Mouse (Mus musculus): ENCODE data around the gene Ntsr2. TPM values are rescaled to one million over a fixed set of nuclear protein-coding genes. Genes with fewer than 3 reads are reported as not detected.
A peak's percentile ranks its signal among the peaks of the same experiment; 100 is the strongest.

Gene Ntsr2
- polyA plus RNA-seq, 1 experiment from 2014 or later = 0.22 TPM

DNA sequence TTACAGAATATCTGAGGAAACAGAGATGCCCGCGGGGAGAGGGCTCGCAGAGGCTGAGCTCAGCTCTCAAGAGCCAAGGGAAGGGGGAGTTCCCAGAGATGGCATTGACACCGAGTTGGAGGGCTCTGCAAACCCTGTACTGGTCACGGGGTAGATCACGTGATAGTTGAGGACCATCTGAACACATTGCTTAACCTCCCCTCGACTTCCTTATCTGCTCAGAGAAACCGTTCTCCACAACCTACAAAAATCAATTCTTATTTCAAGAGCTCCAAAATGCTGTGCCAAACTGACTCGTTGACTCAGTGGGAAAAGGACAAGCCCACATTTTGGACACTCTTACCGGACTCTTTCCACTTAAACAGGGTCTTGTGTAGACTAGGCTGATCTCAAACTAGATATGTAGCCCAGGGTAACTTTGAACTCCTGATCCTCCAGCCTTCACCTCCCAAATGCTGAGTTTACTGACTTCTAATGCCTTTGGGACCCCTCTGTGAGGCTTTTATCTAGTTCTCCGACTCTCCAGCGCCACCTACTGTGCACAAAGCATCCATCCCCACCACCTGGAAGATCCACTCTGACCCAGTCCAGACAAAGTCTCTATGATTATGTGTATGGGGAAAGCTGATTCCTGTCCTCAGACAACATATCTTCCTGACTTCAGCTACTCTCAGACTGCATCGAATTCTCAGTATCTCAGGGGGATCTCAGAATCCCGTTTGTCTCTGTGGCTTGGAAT is 18.9 kb upstream of the Ntsr2 start:
- peak; percentile 61 for ATAC-seq
- WGBS = 60% methylated on average over 14 of the region's 14 CpGs
- Histone ChIP-seq H3K4me3 (replicated peaks) (no peak overlapping the region), H3K27me3 (no peaks in the 10 kb centered on the region), H3K9ac (replicated peaks) (no peak overlapping the region), H3K4me1 (replicated peaks) (no peaks in the 10 kb centered on the region), H3K9me3 (no peaks in the 10 kb centered on the region), H3K27ac (no peak overlapping the region), H3K36me3 (no peaks in the 10 kb centered on the region), H3K4me2 (replicated peaks) (no peak overlapping the region)

DNA sequence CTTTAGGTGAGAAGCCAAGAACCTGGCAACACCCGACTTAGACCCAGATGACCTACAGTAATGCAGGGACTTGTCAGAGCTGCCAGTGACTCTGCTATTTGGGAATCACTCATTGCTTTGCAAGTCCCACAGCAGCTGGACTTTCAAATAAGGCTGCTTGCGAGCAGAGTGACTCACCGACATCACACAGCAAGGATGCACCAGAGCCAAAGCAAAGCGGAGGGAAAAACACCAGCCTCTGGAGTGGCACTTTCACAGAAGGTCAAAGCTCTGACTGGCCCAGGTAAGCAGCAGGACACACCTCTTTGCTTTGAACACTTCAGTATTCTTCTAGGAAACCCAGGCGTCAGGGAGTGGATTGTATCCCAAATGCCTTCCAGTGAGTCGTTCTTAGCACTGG is 17.4 kb upstream of the Ntsr2 start:
- Histone ChIP-seq H3K4me3 (replicated peaks) (no peak overlapping the region), H3K9ac (replicated peaks) (no peak overlapping the region), H3K27me3 (no peaks in the 10 kb centered on the region), H3K4me2 (replicated peaks) (no peak overlapping the region), H3K36me3 (no peaks in the 10 kb centered on the region), H3K4me1 (replicated peaks) (no peaks in the 10 kb centered on the region), H3K9me3 (no peaks in the 10 kb centered on the region), H3K27ac (no peak overlapping the region)
- WGBS = 81% methylated on average over 6 of the region's 6 CpGs
- ATAC-seq = no peak

DNA sequence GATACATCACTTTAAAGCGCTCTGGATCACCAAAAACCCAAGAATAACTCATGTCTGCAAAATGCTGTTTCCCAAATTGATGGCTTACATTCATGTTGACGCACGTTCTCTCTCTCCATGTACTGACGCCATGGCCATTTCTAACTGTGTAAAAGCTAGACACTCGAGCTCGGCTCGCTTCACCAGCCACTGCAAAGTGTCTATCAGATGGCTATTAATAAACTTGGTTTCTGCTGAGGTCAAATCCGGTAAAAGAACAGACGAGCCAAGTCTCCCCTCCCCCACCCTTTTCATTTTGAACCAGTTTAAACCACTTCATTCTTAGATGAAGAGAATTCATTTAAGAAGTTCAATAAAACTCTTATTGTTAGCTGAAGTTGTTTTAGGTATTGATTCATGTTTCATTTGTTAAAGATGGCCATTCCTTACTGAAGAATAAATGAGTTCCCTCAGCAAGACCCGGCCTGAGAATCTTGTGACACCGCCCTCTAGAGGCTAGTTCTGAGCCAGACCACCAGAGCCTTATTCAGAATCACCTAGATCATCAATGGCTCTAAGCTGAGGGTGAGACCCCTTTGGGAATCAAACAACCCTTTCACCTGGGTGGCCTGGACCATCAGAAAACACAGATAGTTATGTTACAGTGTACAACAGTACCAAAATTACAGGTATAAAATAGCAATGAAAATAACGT is 14.0 kb upstream of the Ntsr2 start:
- H3K9ac ChIP-seq (replicated peaks) = no peak overlapping the region

DNA sequence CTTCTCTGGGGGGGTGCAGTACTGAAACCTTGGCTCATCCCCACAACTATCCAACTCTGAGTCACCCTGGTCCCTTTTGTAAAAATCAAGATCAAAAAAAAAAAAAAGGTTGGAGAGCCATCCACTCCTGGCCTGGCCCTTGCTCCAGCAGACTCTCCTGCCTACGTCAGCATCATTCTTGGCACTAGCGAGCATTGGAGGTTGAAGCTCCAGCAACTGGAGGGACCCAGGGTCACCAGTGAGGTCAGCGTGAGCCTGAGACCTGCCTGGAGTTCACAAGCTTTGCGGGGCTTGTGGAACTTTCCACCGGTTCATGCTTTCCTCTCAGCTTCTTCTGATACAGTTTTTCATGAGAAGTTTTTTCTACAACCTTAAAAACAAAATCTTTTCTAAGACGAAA is 13.1 kb upstream of the Ntsr2 start:
- WGBS = 90% methylated on average over 6 of the region's 6 CpGs
- Histone ChIP-seq H3K9ac (replicated peaks) (no peak overlapping the region), H3K4me1 (replicated peaks) (peaks cover 12% of the 10 kb centered on the region), H3K36me3 (no peaks in the 10 kb centered on the region), H3K27ac (no peak overlapping the region), H3K9me3 (no peaks in the 10 kb centered on the region), H3K4me2 (replicated peaks) (no peak overlapping the region), H3K27me3 (no peaks in the 10 kb centered on the region), H3K4me3 (replicated peaks) (no peak overlapping the region)
- no peak for ATAC-seq

More for the DNA sequence above, 14.0 kb upstream of the Ntsr2 start:
- H3K36me3 ChIP-seq = no peaks in the 10 kb centered on the region
- no peaks in the 10 kb centered on the region for H3K9me3 ChIP-seq
- H3K4me3 ChIP-seq (replicated peaks) = no peak overlapping the region
- ATAC-seq = no peak
- H3K4me1 ChIP-seq (replicated peaks) = peaks cover 10% of the 10 kb centered on the region
- H3K27ac ChIP-seq = no peak overlapping the region
- H3K4me2 ChIP-seq (replicated peaks) = no peak overlapping the region
- H3K27me3 ChIP-seq = no peaks in the 10 kb centered on the region
- 77% methylated on average over 12 of the region's 12 CpGs for WGBS

DNA sequence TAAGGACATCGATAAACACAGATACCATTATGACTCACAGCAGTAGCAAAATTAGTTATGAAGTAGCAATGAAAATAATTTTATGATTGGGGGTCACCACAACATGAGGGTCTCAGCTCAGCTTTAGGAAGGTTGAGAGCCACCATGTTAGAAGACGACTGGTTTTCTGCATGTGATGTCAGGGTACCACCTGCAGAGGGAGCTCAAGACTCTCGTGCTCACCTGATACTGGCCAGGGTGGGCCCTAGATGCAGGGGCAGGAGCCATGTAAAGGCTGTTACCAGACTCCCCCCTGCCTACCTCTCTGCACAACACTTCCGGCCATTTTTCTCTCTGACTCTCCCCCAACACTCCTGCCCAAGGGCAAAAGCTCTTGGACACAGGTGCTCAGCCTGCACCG is 11.2 kb upstream of the Ntsr2 start:
- no peaks in the 10 kb centered on the region for H3K36me3 ChIP-seq
- no peaks in the 10 kb centered on the region for H3K9me3 ChIP-seq
- H3K4me1 ChIP-seq (replicated peaks) = peaks cover 16% of the 10 kb centered on the region
- H3K27ac ChIP-seq = no peak overlapping the region
- no peak overlapping the region for H3K9ac ChIP-seq (replicated peaks)
- ATAC-seq = no peak
- H3K4me3 ChIP-seq (replicated peaks) = no peak overlapping the region
- 63% methylated on average over 5 of the region's 5 CpGs for WGBS
- no peak overlapping the region for H3K4me2 ChIP-seq (replicated peaks)
- H3K27me3 ChIP-seq = no peaks in the 10 kb centered on the region

DNA sequence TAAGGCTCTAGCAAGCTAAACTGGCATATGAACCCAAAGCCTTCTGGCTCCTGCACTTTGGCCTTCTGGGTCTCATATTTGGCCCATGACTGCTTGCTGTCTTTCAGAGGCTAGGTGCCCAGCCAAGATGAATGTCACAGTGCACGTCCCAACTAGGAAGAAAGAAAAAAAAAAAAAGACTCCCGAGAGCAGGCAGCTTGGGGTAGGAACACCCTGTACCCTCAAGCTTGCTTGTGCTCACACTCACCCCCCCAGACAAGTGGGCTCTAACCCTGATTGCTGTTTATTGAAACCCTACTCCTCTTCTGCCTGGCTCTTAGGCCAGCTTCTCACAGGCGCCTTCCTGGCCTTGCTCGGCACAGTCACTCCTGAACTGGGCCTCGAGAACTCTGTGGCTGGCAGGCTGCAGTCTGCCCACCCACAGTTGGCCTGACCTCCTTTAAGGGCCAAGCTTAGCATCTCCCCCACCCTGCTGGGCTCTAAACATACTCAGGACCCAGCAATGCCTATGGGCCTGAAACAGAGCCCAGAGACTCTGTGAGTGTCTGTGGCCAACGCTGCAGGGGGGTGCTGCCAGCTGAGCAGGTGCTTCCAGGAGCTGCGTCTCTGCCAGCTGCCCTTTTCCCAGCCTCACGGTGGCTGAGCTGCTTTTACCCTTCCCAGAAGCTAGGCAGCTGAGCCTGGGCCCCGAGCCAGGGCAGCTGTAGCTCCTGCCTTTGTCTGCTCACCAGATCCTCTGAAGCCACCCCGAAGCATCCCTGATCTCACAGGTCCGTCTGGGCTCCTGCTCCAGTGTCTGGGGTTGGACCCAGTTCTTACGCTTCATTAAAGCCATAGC is 9.5 kb upstream of the Ntsr2 start:
- whole genome bisulfite sequencing = 32% methylated on average over 12 of the region's 12 CpGs
- Histone ChIP-seq H3K4me2 (replicated peaks) (no peak overlapping the region), H3K9ac (replicated peaks) (no peak overlapping the region)

DNA sequence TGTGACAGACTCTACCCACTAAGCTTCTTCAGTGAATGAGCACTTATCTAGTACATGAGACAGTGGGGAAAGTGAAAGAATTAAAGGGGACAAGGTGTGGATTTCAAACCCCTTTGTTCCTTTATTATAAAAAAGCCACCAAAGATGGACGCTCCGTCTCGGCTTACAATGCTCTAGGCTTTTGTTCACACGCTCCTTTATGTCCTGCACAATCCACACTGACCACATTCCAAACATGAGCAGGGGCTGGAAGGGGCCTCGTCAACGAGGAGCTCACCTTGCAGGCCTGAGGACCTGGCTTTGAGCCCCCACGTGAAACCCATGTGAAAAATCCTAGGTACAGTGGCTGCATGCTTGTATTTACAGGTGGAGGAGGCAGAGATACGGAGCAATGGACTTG is 8.5 kb upstream of the Ntsr2 start:
- H3K4me3 ChIP-seq (replicated peaks) = no peak overlapping the region
- H3K27me3 ChIP-seq = no peaks in the 10 kb centered on the region
- H3K9ac ChIP-seq (replicated peaks) = no peak overlapping the region
- 0 out of 2 replicates have a peak, but pooled peaks have one; percentile 10 for ATAC-seq
- no peaks in the 10 kb centered on the region for H3K36me3 ChIP-seq
- WGBS = 36% methylated on average over 8 of the region's 8 CpGs
- no peaks in the 10 kb centered on the region for H3K9me3 ChIP-seq
- no peak overlapping the region for H3K27ac ChIP-seq
- H3K4me2 ChIP-seq (replicated peaks) = no peak overlapping the region
- peaks cover 16% of the 10 kb centered on the region for H3K4me1 ChIP-seq (replicated peaks)

More for the DNA sequence above, 9.5 kb upstream of the Ntsr2 start:
- Histone ChIP-seq H3K27ac (peak overlapping the region; percentile 74), H3K4me3 (replicated peaks) (no peak overlapping the region), H3K4me1 (replicated peaks) (peaks cover 16% of the 10 kb centered on the region), H3K9me3 (no peaks in the 10 kb centered on the region), H3K36me3 (no peaks in the 10 kb centered on the region), H3K27me3 (no peaks in the 10 kb centered on the region)
- peak; percentile 89 for ATAC-seq

DNA sequence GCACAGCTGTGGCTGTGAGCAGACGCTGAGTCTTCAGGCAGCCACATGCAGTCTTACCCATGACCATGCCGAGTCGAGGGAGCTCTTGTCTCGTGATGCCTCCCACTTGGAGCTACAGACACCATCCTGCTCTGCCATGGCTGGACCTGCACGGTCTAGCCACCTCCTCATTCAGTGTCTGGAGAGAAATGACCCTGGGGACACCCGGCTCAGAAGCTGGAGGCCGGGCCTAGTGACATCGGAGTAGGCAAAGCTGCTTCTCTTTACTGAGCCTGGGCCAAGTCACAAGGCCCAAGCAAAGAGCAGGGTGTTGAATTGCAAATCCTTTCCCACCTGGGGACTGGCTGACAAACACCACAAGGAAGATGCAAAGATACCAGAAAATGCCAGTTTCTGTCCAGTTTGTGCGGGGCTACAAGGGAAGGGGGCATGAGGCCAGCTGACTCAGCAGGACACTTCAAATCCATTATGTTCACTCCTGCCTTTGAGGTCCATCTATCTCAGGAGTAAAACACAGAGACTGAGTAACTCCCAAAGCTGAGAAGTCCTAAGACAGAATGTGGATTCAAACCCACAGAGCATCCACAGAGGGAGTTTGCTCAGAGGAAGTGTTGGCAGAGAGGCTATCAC is 6.3 kb upstream of the Ntsr2 start:
- no peak overlapping the region for H3K4me2 ChIP-seq (replicated peaks)
- no peak for ATAC-seq
- H3K27me3 ChIP-seq = peaks cover 3% of the 10 kb centered on the region
- H3K4me1 ChIP-seq (replicated peaks) = peaks cover 16% of the 10 kb centered on the region
- H3K27ac ChIP-seq = no peak overlapping the region
- WGBS = 46% methylated on average over 9 of the region's 9 CpGs
- no peaks in the 10 kb centered on the region for H3K9me3 ChIP-seq
- H3K36me3 ChIP-seq = no peaks in the 10 kb centered on the region
- no peak overlapping the region for H3K9ac ChIP-seq (replicated peaks)
- H3K4me3 ChIP-seq (replicated peaks) = no peak overlapping the region

DNA sequence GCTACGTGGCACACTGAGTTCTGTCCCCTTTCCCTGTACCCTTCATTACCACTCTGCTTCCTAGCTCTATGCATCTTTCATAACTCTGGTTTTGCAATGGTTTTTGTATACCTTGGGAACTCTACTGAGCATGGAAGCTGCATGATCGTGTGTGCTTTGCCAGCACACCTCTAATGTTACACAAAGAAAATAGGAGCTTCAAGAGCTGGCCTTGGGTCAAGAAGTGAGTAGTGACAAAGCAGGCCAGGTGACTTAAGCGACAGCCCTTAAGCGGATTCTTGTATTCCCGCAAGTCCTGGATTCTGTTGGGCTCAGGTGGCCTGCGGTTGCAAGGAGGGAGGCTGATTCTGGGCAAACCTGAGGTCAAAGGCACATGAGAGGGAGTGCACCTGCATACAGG is 4.9 kb upstream of the Ntsr2 start:
- Histone ChIP-seq H3K9me3 (no peaks in the 10 kb centered on the region), H3K27ac (no peak overlapping the region), H3K9ac (replicated peaks) (no peak overlapping the region), H3K4me3 (replicated peaks) (no peak overlapping the region), H3K27me3 (peaks cover 16% of the 10 kb centered on the region), H3K36me3 (no peaks in the 10 kb centered on the region), H3K4me1 (replicated peaks) (peaks cover 17% of the 10 kb centered on the region), H3K4me2 (replicated peaks) (no peak overlapping the region)
- WGBS = 90% methylated on average over 6 of the region's 6 CpGs
- no peak for ATAC-seq

DNA sequence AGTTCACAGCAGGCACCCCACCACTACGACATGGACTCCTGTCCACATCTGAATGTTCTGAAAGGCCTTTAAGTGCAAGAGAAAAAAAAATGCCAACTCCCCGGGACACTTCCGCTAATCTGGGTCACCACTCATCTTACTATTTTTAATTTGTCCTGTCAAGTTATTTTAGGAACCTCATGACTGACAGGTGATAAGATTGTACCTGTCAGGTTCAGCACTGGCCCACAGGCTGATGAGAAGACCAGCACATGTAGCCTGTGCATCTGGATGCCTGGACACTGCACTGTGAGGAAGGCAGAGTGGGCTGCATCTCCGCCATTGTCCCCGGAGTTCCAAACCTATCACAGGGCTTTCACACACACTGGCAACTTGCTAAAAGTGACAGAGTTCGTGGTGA is 3.4 kb upstream of the Ntsr2 start:
- no peaks in the 10 kb centered on the region for H3K36me3 ChIP-seq
- no peaks in the 10 kb centered on the region for H3K9me3 ChIP-seq
- no peak overlapping the region for H3K9ac ChIP-seq (replicated peaks)
- 89% methylated on average over 6 of the region's 6 CpGs for WGBS
- no peak overlapping the region for H3K4me2 ChIP-seq (replicated peaks)
- peaks cover 32% of the 10 kb centered on the region for H3K27me3 ChIP-seq
- ATAC-seq = no peak
- no peak overlapping the region for H3K4me3 ChIP-seq (replicated peaks)
- H3K4me1 ChIP-seq (replicated peaks) = peaks cover 12% of the 10 kb centered on the region
- no peak overlapping the region for H3K27ac ChIP-seq

DNA sequence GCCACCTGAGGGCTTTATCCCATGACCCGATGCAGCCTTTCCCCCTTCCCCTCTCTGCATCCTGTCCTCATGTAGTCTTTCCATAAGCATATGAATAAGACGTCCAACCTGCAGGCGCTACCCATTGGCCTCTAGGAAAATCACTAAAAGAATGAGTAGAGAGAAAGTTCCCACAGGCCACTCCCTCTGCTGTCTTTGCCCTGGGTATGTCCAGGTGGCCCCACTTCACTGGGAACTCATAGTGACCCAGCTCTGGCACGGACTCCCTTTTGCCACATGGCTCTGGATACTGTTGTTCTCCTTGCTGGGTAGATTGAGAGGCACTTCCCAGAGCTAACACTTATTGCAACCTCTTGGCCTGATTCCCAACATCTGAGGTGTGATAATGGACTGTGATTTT is 2.4 kb downstream of the Ntsr2 start:
- Histone ChIP-seq H3K9me3 (no peaks in the 10 kb centered on the region), H3K4me3 (replicated peaks) (no peak overlapping the region), H3K9ac (replicated peaks) (no peak overlapping the region), H3K4me2 (replicated peaks) (no peak overlapping the region), H3K4me1 (replicated peaks) (peaks cover 8% of the 10 kb centered on the region), H3K36me3 (no peaks in the 10 kb centered on the region), H3K27me3 (peaks cover 45% of the 10 kb centered on the region), H3K27ac (no peak overlapping the region)
- no peak for ATAC-seq
- 82% methylated on average over 4 of the region's 4 CpGs for WGBS
